Mouse (Mus musculus) kidney, adult 2 months (tissue): Measurements from ENCODE around the gene Tnf.

Experiments used
- CTCF ChIP-seq: fragments of 200-500 bp; conservative IDR thresholded peaks from 2 replicates; pipeline ENCODE4 v1.5.1; 2011; ENCODE audit warnings: low read depth, mild to moderate bottlenecking, control low read depth, low read length, moderate library complexity, mixed read lengths; ENCODE audit not compliant: insufficient read depth, insufficient read length
- POLR2A ChIP-seq: fragments of 200-500 bp; IDR thresholded peaks from one replicate; pipeline ENCODE4 v1.6.1; 2011; ENCODE audit warnings: low read depth, low read length, control low read depth

GRCm38 (mm10) chr17:35164568-35165450 lies 37.0 kb downstream of the Tnf start, which contains the start of gene Prrc2a:
- TF ChIP-seq CTCF (no peak), POLR2A (peak; percentile 36)
